Mouse (Mus musculus) midbrain, embryonic 16.5 days (tissue): ENCODE data around the gene Cxcr4. TPM values are rescaled to one million over a fixed set of nuclear protein-coding genes. Genes with fewer than 3 reads are reported as not detected.

Experiments
- ATAC-seq: fragments of 200-750 bp; cut with Nextera tagmentation; 2 replicates; pipeline ENCODE4 v1.8.0; 2017; ENCODE audit warnings: moderate TSS enrichment
- H3K27ac ChIP-seq: fragments of 300-500 bp; sonication (generic); 2 replicates; pipeline ENCODE4 v1.5.1; 2014; ENCODE audit warnings: mild to moderate bottlenecking, low read length, mixed read lengths
- H3K27me3 ChIP-seq: fragments of 300-500 bp; sonication (generic); 2 replicates; pipeline ENCODE4 v1.6.1; 2014; ENCODE audit warnings: low read depth, low read length, mixed read lengths; ENCODE audit not compliant: control insufficient read depth, insufficient read depth
- H3K36me3 ChIP-seq: fragments of 300-500 bp; sonication (generic); 2 replicates; pipeline ENCODE4 v1.6.1; 2014; ENCODE audit warnings: mild to moderate bottlenecking, low read length, moderate library complexity, mixed read lengths; ENCODE audit not compliant: control insufficient read depth, insufficient read depth
- H3K4me1 ChIP-seq: fragments of 300-500 bp; sonication (generic); 2 replicates; pipeline ENCODE4 v1.6.1; 2014; ENCODE audit warnings: mild to moderate bottlenecking, low read length, mixed read lengths; ENCODE audit not compliant: control insufficient read depth, insufficient read depth
- H3K4me2 ChIP-seq: fragments of 300-500 bp; sonication (generic); 2 replicates; pipeline ENCODE4 v1.6.1; 2014; ENCODE audit warnings: mild to moderate bottlenecking, low read length, mixed read lengths
- H3K4me3 ChIP-seq: fragments of 300-500 bp; sonication (generic); 2 replicates; pipeline ENCODE4 v1.5.1; 2014; ENCODE audit warnings: low read depth, mild to moderate bottlenecking, low read length, moderate library complexity, mixed read lengths
- H3K9ac ChIP-seq: fragments of 300-500 bp; sonication (generic); 2 replicates; pipeline ENCODE4 v1.6.1; 2014; ENCODE audit warnings: low read depth, low read length, mixed read lengths
- H3K9me3 ChIP-seq: fragments of 300-500 bp; sonication (generic); replicated peaks from 2 replicates; pipeline ENCODE4 v1.6.1; 2014; ENCODE audit warnings: mild to moderate bottlenecking, low read length, mixed read lengths; ENCODE audit not compliant: control insufficient read depth, poor library complexity, severe bottlenecking
- WGBS: fragments of 180-500 bp; shearing (Covaris S2); extraction: QIAGEN DNeasy Blood & Tissue Kit; methylation state at CpG from one replicate; pipeline ENCODE4 v1.1.7; 2014; 5-methylcytosine and 5-hydroxymethylcytosine counted together
- polyA plus RNA-seq: library from polyadenylated mRNA; unstranded; fragments of >200 nt; fragmentation: Nextera tagmentation; extraction: Ambion mirVana; gene quantifications from 2 replicates; pipeline ENCODE4 v1.2.1, GENCODE M21; 2015

Cxcr4 gene
- polyA plus RNA-seq, 1 experiment from 2014 or later, result 4.0 TPM

- no peaks in the 10 kb centered on the region for H3K36me3 ChIP-seq
- no peak for ATAC-seq
- no peak overlapping the region for H3K9ac ChIP-seq
- no peaks in the 10 kb centered on the region; the same call in 1 of the 2 replicates for H3K27me3 ChIP-seq
- H3K9me3 ChIP-seq, result no peaks in the 10 kb centered on the region
- no peak overlapping the region for H3K4me2 ChIP-seq
- H3K4me3 ChIP-seq, result no peak overlapping the region
- H3K4me1 ChIP-seq, result peaks cover 2% of the 10 kb centered on the region; the same call in 1 of the 2 replicates
- no peak overlapping the region for H3K27ac ChIP-seq
- 82% methylated on average over 3 of the region's 3 CpGs for whole genome bisulfite sequencing
These were observed 43.1 kb downstream of the Cxcr4 start for GRCm38 (mm10) chr1:128549007-128549406.

GRCm38 (mm10) chr1:128548220-128548998 is 43.7 kb downstream of the Cxcr4 start:
- no peak for ATAC-seq
- Histone ChIP-seq H3K9me3 (no peaks in the 10 kb centered on the region), H3K27me3 (no peaks in the 10 kb centered on the region; the same call in 1 of the 2 replicates), H3K4me3 (no peak overlapping the region), H3K36me3 (no peaks in the 10 kb centered on the region), H3K27ac (no peak overlapping the region), H3K9ac (no peak overlapping the region), H3K4me1 (peaks cover 2% of the 10 kb centered on the region; the same call in 1 of the 2 replicates), H3K4me2 (no peak overlapping the region)
- WGBS, result 88% methylated on average over 5 of the region's 5 CpGs

- Histone ChIP-seq H3K27me3 (no peaks in the 10 kb centered on the region; the same call in 1 of the 2 replicates), H3K9ac (no peak overlapping the region), H3K36me3 (no peaks in the 10 kb centered on the region), H3K9me3 (no peaks in the 10 kb centered on the region), H3K4me3 (no peak overlapping the region), H3K4me2 (no peak overlapping the region), H3K27ac (no peak overlapping the region), H3K4me1 (no peaks in the 10 kb centered on the region)
- 58% methylated on average over 6 of the region's 6 CpGs for WGBS
- peak; percentile 21; the same call in 1 of the 2 replicates for ATAC-seq
These were observed 46.4 kb downstream of the Cxcr4 start for GRCm38 (mm10) chr1:128545672-128546071.

- Histone ChIP-seq H3K27me3 (no peaks in the 10 kb centered on the region), H3K27ac (no peak overlapping the region), H3K36me3 (no peaks in the 10 kb centered on the region), H3K9ac (no peak overlapping the region), H3K9me3 (no peaks in the 10 kb centered on the region), H3K4me1 (peaks cover 8% of the 10 kb centered on the region), H3K4me3 (no peak overlapping the region), H3K4me2 (no peak overlapping the region)
- 86% methylated on average over 2 of the region's 2 CpGs for WGBS
- ATAC-seq, result no peak
These were observed 49.0 kb downstream of the Cxcr4 start for GRCm38 (mm10) chr1:128543137-128543536.

- WGBS, result 56% methylated on average over 3 of the region's 3 CpGs
- Histone ChIP-seq H3K36me3 (no peaks in the 10 kb centered on the region), H3K9ac (no peak overlapping the region), H3K4me2 (no peak overlapping the region), H3K27ac (no peak overlapping the region), H3K4me3 (no peak overlapping the region), H3K4me1 (peaks cover 8% of the 10 kb centered on the region), H3K27me3 (no peaks in the 10 kb centered on the region), H3K9me3 (no peaks in the 10 kb centered on the region)
- no peak for ATAC-seq
These were observed 49.5 kb downstream of the Cxcr4 start for GRCm38 (mm10) chr1:128542555-128542954.

GRCm38 (mm10) chr1:128540213-128540612 is 51.9 kb downstream of the Cxcr4 start:
- no peak overlapping the region for H3K27ac ChIP-seq
- H3K27me3 ChIP-seq, result no peaks in the 10 kb centered on the region
- H3K4me1 ChIP-seq, result peaks cover 8% of the 10 kb centered on the region
- WGBS, result 85% methylated on average over 2 of the region's 2 CpGs
- H3K36me3 ChIP-seq, result no peaks in the 10 kb centered on the region
- H3K4me3 ChIP-seq, result no peak overlapping the region
- no peak overlapping the region for H3K9ac ChIP-seq
- H3K9me3 ChIP-seq, result no peaks in the 10 kb centered on the region
- no peak overlapping the region for H3K4me2 ChIP-seq
- ATAC-seq, result no peak

GRCm38 (mm10) chr1:128539555-128539954 is 52.5 kb downstream of the Cxcr4 start:
- peak overlapping the region; percentile 38 for H3K27ac ChIP-seq

More at GRCm38 (mm10) chr1:128539555-128539954, 52.5 kb downstream of the Cxcr4 start:
- ATAC-seq, result peak; percentile 46; the same call in 1 of the 2 replicates
- peaks cover 8% of the 10 kb centered on the region for H3K4me1 ChIP-seq
- no peak overlapping the region for H3K4me2 ChIP-seq
- 33% methylated on average over 10 of the region's 10 CpGs for WGBS
- no peaks in the 10 kb centered on the region for H3K36me3 ChIP-seq
- no peak overlapping the region for H3K9ac ChIP-seq
- H3K27me3 ChIP-seq, result no peaks in the 10 kb centered on the region
- H3K9me3 ChIP-seq, result no peaks in the 10 kb centered on the region
- no peak overlapping the region for H3K4me3 ChIP-seq

Other genes with a start within 250 kb of the Cxcr4 start
- 44.9 and 50.4 TPM in 2 replicates for gene Mcm6, start 232.6 kb downstream of the Cxcr4 start, polyA plus RNA-seq
- 123 and 124 TPM in 2 replicates for gene Dars, start 174.9 kb downstream of the Cxcr4 start, polyA plus RNA-seq